Mouse (Mus musculus) urinary bladder, adult 2 months (tissue): ENCODE measurements around the gene Ypel3. TPM values are rescaled to one million over a fixed set of nuclear protein-coding genes. Genes with fewer than 3 reads are reported as not detected.
A peak's percentile ranks its signal among the peaks of the same experiment; 100 is the strongest.
"Not testable (repeated sequence)": the region's sequence is repeated elsewhere in the genome, so short reads cannot be mapped to it uniquely, and the experiment has no call there.

Source experiments
- DNase-seq: peaks from one replicate; pipeline ENCODE4 v3.0.0; 2022; ENCODE audit warnings: low spot score
- polyA plus RNA-seq: library from polyadenylated mRNA; depleted of rRNA; stranded (reverse); fragments of >200 nt; gene quantifications from 2 replicates; pipeline ENCODE4 v1.2.3, GENCODE M21; 2012

The Ypel3 gene
- polyA plus RNA-seq, 1 experiment, result 213 TPM

GRCm38 (mm10) chr7:126766201-126766600 lies 10.6 kb upstream of the Ypel3 start, which contains the start of gene Gdpd3:
Gdpd3 (plus strand) TSS chr7:126766334.
- DNase-seq, result no peak

GRCm38 (mm10) chr7:126767001-126767400 lies 9.8 kb upstream of the Ypel3 start:
- no peak for DNase-seq

GRCm38 (mm10) chr7:126770784-126771183 lies 6.0 kb upstream of the Ypel3 start:
- no peak for DNase-seq

GRCm38 (mm10) chr7:126773351-126773750 lies 3.4 kb upstream of the Ypel3 start:
- DNase-seq, result no peak

- DNase-seq, result no peak
Measured at GRCm38 (mm10) chr7:126774463-126774862, 2.3 kb upstream of the Ypel3 start.

- no peak for DNase-seq
Measured at GRCm38 (mm10) chr7:126775185-126775977, 1.4 kb upstream of the Ypel3 start.

GRCm38 (mm10) chr7:126775978-126776234 lies 849 bp upstream of the Ypel3 start:
- DNase-seq, result no peak

GRCm38 (mm10) chr7:126777476-126777875 lies 721 bp downstream of the Ypel3 start:
- no peak for DNase-seq

- no peak for DNase-seq
Measured at GRCm38 (mm10) chr7:126778147-126778546, 1.4 kb downstream of the Ypel3 start.

GRCm38 (mm10) chr7:126779101-126779500 lies 2.3 kb downstream of the Ypel3 start:
- not testable (repeated sequence) for DNase-seq

GRCm38 (mm10) chr7:126779983-126780970 lies 3.5 kb downstream of the Ypel3 start:
- DNase-seq, result no peak

GRCm38 (mm10) chr7:126780971-126781635 lies 4.3 kb downstream of the Ypel3 start, which contains the start of gene Tbx6:
Tbx6 (plus strand) TSS chr7:126781483.
- DNase-seq, result no peak

- no peak for DNase-seq
Measured at GRCm38 (mm10) chr7:126781661-126782370, 5.1 kb downstream of the Ypel3 start.

GRCm38 (mm10) chr7:126782693-126783092 lies 5.9 kb downstream of the Ypel3 start:
- no peak for DNase-seq

GRCm38 (mm10) chr7:126784469-126784868 lies 7.7 kb downstream of the Ypel3 start:
- DNase-seq, result no peak

GRCm38 (mm10) chr7:126785056-126785455 lies 8.3 kb downstream of the Ypel3 start:
- no peak for DNase-seq

- no peak for DNase-seq
Measured at GRCm38 (mm10) chr7:126786142-126786541, 9.4 kb downstream of the Ypel3 start.

GRCm38 (mm10) chr7:126789141-126789540 lies 12.4 kb downstream of the Ypel3 start:
- no peak for DNase-seq

GRCm38 (mm10) chr7:126791851-126792720 lies 15.3 kb downstream of the Ypel3 start, which contains the start of gene Ppp4c:
Ppp4c (minus strand) TSS chr7:126792496.
- DNase-seq, result peak; percentile 84

GRCm38 (mm10) chr7:126792721-126793443 lies 16.1 kb downstream of the Ypel3 start:
- DNase-seq, result no peak
